Mouse (Mus musculus): ENCODE results near the gene Rras2.

The Rras2 gene

GRCm38 (mm10) chr7:114110500-114110899, 7.1 kb downstream of the Rras2 start:
- no peak for DNase-seq

- no peak for DNase-seq
These were observed 11.7 kb downstream of the Rras2 start for GRCm38 (mm10) chr7:114105886-114106285.

DNA sequence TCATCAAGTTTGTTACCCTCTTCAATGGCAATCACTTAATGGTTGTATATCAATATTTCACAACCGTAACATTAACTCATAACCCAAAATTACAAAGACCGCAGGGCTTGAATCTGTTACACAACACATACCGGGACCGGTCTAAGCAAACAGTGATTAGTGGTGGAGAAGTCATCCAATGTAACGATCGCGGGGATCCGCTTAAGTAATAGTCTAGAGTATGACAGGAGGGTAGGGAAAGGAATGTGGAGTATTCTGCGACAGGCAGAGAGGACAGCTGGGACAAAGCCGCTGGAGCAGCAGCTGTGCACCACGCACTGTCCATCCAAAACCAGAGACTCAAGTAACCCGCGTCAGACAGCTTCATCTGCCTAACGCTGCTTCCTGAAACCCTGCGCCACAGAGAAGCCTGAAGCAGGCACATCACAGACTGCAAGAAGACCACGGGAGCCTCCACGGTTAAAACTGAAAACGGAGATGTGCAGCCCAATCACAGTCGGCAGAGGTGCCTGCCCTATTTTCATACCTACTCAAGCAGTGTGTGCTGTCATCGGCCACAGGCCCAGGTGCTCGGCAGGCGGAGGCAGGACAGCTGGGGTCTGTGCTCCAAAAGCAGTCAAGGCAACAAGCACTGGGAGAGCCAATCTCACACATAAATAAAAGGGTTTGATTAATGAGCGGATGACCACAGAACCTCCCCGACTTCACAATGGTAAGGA, 13.8 kb downstream of the Rras2 start:
- DNase-seq, result no peak

GRCm38 (mm10) chr7:114103152-114103551, 14.4 kb downstream of the Rras2 start:
- DNase-seq, result no peak

GRCm38 (mm10) chr7:114102609-114103008, 15.0 kb downstream of the Rras2 start:
- no peak for DNase-seq

- no peak for DNase-seq
These were observed 16.2 kb downstream of the Rras2 start for GRCm38 (mm10) chr7:114101412-114101811.

DNA sequence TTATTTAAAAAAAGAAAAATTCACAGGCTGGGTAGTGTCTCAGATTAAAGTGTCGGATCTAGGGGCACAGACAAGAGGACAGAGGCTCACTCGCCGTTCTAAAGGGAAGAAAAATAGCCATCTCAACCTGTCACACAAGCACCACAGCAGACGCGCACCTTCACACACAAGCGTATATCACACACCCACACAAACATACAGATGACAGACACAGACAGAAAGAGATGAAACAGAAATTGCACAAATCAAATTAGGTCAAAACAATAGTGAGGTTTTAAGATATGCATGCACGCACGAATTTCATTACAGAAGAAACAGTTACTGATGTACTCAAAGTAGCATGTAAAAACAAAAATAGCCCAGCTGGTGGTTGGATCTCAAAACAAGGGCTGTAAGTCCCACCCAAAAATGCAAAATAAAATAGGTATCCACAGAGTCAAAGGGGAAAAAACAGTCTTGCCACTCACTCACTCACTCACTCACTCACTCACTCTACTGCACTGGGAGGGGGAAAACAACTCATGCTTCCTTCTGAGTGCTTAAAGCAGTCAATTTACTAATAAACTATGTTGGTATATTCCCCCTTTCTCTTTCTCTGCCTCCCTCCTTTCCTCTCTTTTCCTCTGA, 23.9 kb downstream of the Rras2 start:
- DNase-seq, result no peak

- no peak for DNase-seq
These were observed 26.6 kb downstream of the Rras2 start for GRCm38 (mm10) chr7:114090892-114091545.

GRCm38 (mm10) chr7:114090231-114090630, 27.4 kb downstream of the Rras2 start:
- DNase-seq, result no peak

GRCm38 (mm10) chr7:114088918-114089317, 28.7 kb downstream of the Rras2 start:
- no peak for DNase-seq

- no peak for DNase-seq
These were observed 29.6 kb downstream of the Rras2 start for GRCm38 (mm10) chr7:114087986-114088385.

DNA sequence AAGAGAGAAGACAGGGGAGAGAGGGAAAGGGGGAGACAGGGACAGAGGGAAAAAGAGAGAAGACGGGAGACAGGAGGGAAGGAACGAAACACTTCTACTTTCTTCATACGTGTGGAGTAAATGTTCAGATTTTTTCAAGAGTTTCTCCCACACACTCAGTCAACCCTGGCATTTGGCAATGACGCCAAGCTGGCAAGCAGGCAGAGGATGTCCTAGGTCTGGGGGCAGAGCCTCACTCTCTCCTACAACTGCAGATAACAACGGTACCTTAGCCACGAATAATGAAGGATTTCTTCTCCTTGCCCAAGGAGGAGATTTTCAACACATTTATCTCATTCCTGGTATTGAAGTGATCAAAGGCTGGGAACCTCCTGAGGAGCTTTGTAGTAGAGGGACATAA, 30.2 kb downstream of the Rras2 start:
- DNase-seq, result no peak

DNA sequence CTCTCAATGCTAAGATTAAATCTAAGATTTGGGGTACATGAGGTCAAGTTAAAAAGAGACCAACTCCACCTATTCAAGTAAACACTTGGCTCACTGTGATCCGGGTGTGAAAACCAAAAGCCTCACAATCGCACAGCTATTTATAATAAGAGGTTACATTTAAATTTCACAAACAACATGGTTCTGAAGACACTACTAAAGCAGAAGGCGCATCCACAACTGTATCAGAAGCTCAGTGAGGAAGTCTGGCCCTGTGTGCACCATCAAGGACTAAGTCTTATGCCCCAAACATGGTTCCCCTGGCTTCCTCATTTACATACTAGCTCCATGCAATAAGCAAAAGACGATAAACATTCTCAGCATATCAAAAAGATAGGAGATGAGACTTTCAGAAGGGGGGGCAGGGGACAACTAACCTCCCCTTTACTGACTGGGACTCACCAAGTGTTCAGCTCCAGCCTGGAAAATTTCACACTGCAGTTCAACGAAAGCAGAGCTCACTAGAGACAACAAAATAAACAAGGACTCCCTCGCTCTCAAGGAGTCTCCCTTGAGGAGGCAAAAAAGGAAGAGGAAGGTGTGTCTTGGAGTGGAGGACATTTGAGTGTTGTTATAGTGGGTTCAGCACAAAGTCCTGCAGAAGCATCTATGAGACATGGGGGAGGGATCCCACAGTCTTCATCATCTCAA, 31.4 kb downstream of the Rras2 start:
- DNase-seq, result no peak

DNA sequence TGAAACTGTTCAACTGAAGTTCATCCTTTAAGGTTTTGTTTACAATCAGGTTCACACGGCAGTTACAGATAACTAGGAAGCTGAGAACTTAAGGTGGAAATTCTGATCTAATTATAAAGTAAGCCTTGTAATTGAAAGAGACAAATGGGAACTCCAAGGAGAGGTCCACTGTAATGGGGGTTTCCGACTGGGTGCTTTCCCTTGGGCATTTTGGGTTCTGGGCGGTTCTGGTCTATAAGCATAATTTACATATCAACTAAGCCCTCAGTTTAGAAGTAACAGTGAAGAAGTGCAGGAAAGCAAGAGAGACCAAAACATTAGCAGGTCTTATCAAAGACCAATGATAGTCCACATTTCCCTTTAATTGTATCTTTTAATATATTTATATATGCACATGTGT, 33.8 kb downstream of the Rras2 start:
- DNase-seq, result no peak

DNA sequence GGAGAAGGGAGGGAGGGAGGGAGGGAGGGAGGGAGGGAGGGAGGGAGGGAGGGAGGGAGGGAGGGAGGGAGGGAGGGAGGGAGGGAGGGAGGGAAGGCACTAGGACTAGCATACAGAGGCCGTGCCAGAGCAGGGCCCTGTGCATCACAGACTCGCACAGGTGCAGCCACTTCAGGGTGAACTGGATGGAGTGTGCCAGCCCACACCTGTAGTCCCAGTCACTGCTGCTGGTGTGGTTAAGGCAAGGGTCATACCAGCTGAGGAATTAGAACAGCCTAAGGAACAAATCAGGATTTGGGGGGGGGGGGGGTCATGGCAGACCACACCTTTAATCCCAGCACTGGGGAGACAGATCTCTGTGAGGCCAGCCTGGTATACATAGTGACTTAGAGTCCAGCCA, 34.5 kb downstream of the Rras2 start:
- DNase-seq, result no peak

DNA sequence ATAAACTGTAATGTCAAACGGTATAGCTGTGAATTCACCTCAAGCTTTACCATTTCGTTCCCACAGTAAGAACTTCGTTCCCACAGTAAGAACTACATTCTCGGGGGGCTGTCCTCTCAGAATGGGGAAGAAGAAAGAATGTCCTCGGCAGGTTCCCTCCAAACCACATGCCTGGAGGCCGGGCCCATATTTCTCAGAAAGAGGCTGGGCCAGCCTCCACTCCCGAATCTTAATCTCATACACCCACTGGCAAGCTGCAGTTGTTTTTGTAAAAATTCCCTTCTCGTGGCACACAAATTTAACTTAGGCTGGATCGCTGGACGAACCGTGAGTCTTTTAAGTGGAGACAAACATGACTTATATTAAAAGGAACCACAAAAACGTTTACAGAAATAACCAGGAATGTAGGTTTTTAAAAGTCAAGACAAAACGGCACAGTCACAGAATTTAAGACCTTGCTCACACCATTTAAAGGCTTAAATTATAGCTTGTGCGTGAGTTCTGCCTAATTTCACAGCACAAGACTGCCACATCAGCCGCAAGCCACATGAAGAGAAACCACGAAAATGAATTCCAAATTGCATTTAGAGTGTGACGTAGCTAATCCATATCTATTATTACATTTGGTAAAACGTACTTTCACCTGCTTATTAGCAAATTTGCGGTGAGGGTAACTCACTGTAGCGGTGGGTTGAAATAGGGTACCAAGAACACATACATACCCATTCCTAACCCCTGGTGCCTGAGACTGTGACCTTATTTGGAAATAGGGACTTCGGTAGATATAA, 35.8 kb downstream of the Rras2 start:
- no peak for DNase-seq

GRCm38 (mm10) chr7:114080250-114080649, 37.3 kb downstream of the Rras2 start:
- DNase-seq, result no peak

- DNase-seq, result no peak
These were observed 38.2 kb downstream of the Rras2 start for GRCm38 (mm10) chr7:114079343-114079742.

- DNase-seq, result no peak
These were observed 43.0 kb downstream of the Rras2 start for GRCm38 (mm10) chr7:114074595-114074994.

- no peak for DNase-seq
These were observed 43.4 kb downstream of the Rras2 start for GRCm38 (mm10) chr7:114074133-114074532.

GRCm38 (mm10) chr7:114071851-114072616, 45.5 kb downstream of the Rras2 start:
- no peak for DNase-seq

- no peak for DNase-seq
These were observed 46.2 kb downstream of the Rras2 start for GRCm38 (mm10) chr7:114071395-114071794.
